Mouse (Mus musculus) testis, adult 2 months (tissue): ENCODE data around the gene Neurod4.

ENCODE experiments used
- CTCF ChIP-seq: fragments of 200-500 bp; IDR thresholded peaks from 2 replicates; pipeline ENCODE4 v1.5.1; 2012; ENCODE audit warnings: low read depth, mild to moderate bottlenecking, inconsistent platforms, low read length, moderate library complexity; ENCODE audit not compliant: control insufficient read depth, insufficient read depth, insufficient replicate concordance
- POLR2A ChIP-seq: fragments of 200-500 bp; IDR thresholded peaks from 2 replicates; pipeline ENCODE4 v1.6.1; 2012; ENCODE audit warnings: low read depth, mild to moderate bottlenecking, inconsistent platforms, low read length, moderate library complexity; ENCODE audit not compliant: control insufficient read depth

DNA sequence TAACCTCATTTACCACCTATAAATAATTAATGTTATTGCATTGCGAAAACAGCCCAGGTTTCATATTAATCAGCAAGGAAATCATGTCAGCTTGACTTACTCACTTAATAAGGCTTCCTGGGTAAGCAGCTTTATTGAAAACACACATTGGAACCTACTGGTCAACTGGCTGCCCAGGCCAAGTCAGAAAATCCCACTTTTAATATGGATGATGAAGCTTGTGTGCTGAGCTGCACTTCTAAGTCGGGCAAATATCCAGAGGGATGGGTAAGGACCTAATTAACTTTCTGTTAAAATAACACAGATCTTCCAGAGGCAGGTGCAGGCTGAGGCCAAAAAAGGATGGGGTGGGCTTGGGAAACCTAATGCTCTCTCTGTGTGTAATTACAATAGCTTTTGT lies 4.3 kb downstream of the Neurod4 start:
- TF ChIP-seq CTCF (no peak), POLR2A (no peak)
